Mouse (Mus musculus): ENCODE measurements around the gene St6galnac3. TPM values are rescaled to one million over a fixed set of nuclear protein-coding genes. Genes with fewer than 3 reads are reported as not detected.

St6galnac3 gene
- total RNA-seq, 1 experiment from 2014 or later, result 9.1 TPM

DNA sequence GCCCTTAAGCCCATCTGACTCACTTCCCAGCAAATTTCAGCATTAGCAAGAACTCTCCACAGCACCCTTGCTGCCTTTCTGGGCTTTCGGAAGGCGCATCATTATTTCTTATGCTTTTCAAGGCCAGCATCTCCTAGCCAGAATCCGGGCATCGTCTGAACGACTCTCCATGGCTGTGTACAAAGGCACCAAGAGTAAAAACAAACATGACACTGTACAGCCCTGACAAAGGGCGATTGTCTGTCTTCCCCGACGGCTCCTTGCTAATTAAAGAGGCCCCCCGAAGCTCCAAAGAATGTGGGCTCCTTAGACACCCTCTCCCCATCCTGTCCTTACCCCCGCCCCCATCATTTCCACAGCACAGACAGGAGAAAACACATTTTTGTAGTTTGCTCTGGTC lies 13.4 kb upstream of the St6galnac3 start:
- no peak for ATAC-seq (replicated peaks in 1 of 2; ENCODE audit: insufficient read depth in 1 of 2, low FRiP score in 2 of 2, low TSS enrichment in 1 of 2, low read depth in 1 of 2, poor library complexity in 2 of 2, severe bottlenecking in 2 of 2)

DNA sequence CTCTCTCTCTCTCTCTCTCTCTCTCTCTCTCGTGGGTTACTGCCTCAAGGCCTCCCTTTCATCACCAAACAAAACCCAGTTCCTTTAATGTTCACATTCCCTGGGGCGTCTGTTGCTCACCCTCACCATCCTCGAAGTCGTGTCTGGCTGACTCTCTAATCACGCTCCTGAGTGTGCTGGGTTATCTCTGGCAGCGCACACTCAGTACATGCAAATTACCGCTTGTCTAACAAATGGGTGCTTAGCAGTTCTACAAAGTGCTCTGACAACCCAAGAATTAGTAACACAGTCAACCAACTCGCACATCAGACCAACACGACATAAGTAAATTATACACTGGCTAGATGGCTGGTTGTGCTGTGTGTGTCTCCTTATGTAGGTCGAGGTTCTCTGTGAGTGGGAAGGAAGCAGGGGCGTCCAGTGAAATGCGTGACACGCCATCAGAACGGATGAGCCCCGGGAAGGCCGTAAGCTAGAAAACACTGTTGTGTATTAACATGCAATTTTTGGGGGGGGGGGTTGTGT lies 11.8 kb upstream of the St6galnac3 start:
- ATAC-seq (replicated peaks in 1 of 2; ENCODE audit: insufficient read depth in 1 of 2, low FRiP score in 2 of 2, low TSS enrichment in 1 of 2, low read depth in 1 of 2, poor library complexity in 2 of 2, severe bottlenecking in 2 of 2), result no peak

DNA sequence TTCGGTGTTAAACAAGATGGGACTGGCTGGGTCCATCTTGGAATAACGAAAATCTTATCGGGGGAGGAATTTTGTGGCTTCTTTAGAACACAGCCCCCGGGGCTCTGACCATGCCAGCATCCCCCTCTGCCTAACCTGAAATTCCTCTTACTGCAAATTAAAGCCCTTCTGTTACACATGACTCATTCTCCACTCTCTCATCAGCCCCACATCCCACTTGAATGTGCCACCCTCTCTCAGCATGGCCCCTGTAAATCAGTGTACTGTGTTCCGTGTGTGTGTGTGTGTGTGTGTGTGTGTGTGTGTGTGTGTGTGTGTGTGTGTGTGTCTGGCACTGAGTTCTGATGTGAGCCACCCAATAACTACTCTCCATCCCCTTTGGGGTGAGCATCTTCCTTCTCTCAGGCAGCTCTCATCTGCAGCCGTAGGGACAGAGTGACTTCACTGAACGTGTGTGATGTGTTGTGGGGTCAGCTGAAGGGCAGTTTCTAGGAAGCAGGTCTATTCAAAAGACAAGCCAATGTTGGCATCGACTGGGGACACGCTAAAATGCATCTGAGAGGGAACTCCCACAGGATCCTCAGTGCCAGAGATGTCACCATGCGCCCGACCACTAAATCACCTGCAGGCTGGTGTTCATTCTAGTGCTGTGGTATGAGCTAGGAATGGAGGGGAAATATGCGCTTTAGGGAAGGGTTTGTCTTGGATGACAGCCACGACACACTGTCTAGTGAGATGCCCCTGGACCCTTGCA lies 11.0 kb upstream of the St6galnac3 start:
- no peak for ATAC-seq (replicated peaks in 1 of 2; ENCODE audit: insufficient read depth in 1 of 2, low FRiP score in 2 of 2, low TSS enrichment in 1 of 2, low read depth in 1 of 2, poor library complexity in 2 of 2, severe bottlenecking in 2 of 2)

DNA sequence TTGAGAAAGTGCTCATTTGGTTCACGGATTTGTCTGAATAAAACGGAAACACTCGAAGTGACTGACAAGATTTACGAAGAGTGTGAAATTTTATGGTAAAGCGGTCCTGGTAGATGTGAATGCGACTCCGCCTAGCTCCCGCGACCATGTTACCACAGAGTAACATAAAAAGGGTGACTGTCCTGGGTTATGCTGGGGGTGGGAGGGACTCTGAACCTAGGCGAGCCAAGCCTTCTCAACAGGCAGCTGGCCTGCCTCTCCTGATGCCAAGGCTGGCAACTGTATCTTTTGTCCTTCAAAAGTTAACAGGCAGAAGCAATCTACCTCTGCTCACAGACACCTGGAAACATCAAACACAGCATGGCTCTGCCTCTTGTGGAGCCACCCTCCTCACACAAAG lies 9.8 kb upstream of the St6galnac3 start:
- no peak for ATAC-seq (replicated peaks in 1 of 2; ENCODE audit: insufficient read depth in 1 of 2, low FRiP score in 2 of 2, low TSS enrichment in 1 of 2, low read depth in 1 of 2, poor library complexity in 2 of 2, severe bottlenecking in 2 of 2)

DNA sequence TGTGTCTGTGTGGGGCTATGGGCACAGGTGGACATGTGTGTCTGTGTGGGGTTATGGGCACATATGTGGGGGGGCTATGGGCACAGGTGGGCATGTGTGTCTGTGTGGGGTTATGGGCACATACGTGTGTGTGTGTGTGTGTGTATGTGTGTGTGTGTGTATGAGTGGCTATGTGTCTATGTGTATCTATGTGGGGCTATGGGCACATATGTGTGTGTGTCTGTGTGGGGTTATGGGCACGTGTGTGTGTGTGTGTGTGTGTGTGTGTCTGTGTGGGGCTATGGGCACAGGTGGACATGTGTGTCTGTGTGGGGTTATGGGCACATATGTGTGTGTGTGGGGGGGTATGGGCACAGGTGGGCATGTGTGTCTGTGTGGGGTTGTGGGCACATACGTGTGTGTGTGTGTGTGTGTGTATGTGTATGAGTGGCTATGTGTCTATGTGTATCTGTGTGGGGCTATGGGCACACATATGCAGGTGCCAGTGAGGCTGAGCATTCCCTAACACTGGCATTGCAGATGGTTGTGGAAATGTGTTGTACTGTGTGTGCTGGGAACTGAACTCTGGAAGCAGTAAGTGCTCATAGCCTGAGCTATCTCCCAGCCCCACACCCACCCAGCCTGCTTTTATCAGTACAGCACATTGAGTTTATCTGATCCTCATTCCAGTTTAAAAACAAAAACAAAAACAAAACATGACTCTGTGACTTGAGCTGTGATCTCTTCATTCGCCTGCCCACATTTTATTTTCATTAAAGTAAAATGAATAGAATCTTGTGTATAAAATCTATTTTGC lies 8.6 kb upstream of the St6galnac3 start:
- no peak for ATAC-seq (replicated peaks in 1 of 2; ENCODE audit: insufficient read depth in 1 of 2, low FRiP score in 2 of 2, low TSS enrichment in 1 of 2, low read depth in 1 of 2, poor library complexity in 2 of 2, severe bottlenecking in 2 of 2)

DNA sequence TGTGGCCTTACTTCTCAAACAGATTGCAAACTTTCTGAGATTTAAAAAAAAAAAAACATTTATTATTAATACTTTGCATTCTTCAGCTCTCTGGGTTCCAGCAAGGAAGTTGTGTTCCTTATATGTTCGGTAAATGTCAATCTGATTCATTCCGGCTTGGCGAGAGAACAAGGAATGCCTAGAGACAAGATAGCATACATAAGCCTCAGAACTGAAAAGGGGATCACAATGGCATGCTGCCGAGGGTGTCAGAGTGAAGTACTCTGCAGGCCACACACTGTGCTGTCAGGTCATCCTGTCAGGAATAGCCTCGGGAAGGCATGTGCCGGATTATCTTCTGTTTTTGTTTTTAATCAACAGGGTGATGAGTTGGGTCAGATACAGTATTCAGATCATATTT lies 7.8 kb upstream of the St6galnac3 start:
- ATAC-seq (replicated peaks in 1 of 2; ENCODE audit: insufficient read depth in 1 of 2, low FRiP score in 2 of 2, low TSS enrichment in 1 of 2, low read depth in 1 of 2, poor library complexity in 2 of 2, severe bottlenecking in 2 of 2), result no peak

DNA sequence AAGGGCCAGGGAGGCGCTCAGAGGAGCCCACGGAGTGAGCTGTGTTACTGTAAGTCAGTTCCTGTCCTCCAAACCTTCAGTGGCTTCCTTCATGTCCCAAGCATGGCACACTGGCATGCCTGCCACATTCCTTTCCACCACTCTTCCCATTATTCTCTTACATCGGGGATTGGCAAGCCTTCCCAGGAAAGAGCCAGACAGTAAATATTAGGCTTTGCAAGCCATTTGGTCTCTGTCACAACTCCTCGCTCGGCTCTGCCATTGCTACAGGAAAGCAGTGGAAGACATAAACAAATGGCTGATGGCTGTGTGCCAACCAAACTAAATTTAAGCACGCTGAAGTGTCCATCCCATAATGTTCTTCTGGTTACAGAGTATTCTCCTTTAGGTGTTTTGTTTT lies 7.1 kb upstream of the St6galnac3 start:
- no peak for ATAC-seq (replicated peaks in 1 of 2; ENCODE audit: insufficient read depth in 1 of 2, low FRiP score in 2 of 2, low TSS enrichment in 1 of 2, low read depth in 1 of 2, poor library complexity in 2 of 2, severe bottlenecking in 2 of 2)

DNA sequence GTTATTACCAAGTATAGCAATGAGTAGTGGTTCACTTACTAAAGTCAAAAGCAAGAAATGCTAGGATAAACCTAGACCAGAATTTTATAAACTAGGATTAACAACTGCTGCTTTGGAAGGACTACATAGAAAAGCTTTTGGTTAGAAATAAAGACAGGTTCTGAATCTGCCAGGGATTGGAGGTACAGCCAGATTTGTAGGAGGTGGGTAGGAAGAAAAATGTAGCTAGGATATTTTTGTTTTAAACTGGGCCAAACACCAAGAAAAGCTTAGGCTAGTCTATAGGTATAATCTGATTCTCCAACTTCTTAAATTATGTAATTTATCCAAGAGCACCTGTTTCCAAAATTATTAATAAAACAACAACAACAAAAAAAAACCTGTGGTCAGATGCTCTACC lies 3.6 kb upstream of the St6galnac3 start:
- no peak for ATAC-seq (replicated peaks in 1 of 2; ENCODE audit: insufficient read depth in 1 of 2, low FRiP score in 2 of 2, low TSS enrichment in 1 of 2, low read depth in 1 of 2, poor library complexity in 2 of 2, severe bottlenecking in 2 of 2)

DNA sequence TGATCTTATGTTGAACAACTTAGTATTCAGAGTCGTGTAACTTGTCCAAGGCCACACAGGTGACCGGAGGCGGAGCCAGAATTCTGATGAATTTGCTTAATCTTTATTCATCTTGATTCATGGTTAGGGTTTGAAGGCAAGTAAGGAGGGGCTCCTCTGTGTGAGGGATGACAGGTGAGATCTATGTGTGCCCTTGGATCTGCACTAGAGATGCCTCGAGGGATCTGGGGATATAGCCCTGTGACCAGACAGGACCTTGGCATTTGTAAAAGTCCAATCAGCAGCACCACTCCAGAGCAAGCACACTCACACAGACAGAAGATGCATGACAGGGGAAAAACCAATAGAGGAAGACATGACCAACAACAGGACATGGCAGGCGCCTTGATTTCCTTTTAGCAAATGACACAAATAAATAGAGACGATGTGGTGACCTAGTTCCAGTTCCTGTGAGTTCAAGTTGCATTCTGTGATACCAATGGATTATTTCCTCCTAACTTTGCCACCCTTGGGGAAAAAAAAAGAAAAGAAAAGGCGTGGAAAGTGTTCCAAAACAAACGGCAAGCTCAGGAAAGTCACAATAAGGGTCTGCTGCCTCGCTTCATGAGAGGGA lies 1.4 kb downstream of the St6galnac3 start:
- 0 out of 4 replicates have a peak, but pooled peaks have one; percentile 9 to 14 for ATAC-seq (replicated peaks in 1 of 2; ENCODE audit: insufficient read depth in 1 of 2, low FRiP score in 2 of 2, low TSS enrichment in 1 of 2, low read depth in 1 of 2, poor library complexity in 2 of 2, severe bottlenecking in 2 of 2)

DNA sequence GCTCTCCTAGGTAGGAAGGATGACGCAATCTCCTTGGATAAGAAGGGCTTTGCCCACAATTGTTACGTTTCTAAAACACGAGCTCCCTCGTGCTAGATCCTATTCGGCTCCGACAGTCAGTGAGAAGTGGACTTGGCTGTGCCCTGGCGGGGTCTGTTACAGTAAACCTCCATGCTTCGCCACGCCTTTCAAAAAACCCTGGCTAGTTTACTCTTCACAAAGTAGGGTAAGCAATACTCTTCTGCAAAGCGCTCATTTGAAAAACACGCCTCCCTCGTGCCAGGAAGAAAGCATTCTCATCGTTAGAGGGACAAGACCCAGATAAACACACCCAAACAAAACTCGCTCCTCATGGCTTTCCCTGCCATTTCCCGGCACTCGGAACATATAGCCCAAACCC lies 3.4 kb downstream of the St6galnac3 start:
- ATAC-seq (replicated peaks in 1 of 2; ENCODE audit: insufficient read depth in 1 of 2, low FRiP score in 2 of 2, low TSS enrichment in 1 of 2, low read depth in 1 of 2, poor library complexity in 2 of 2, severe bottlenecking in 2 of 2), result no peak

DNA sequence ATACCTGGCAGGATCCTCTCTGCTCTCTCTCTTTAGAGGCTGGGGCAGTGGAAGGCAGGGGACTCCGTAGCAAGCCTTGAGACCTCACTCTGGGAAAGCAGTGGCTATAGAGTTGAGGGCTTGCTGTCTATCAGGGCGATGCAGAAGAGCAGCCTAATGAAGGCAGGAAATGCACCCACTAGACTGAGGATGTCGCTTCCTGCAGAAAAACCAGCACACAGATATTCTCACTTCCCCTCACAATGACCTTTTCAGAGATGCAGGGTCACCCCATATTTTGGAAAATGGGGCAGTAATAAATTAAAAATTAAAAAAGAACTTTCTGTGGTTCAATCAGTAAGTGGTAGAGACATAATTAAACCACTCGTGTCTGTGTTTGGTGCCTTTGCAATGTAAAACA lies 4.1 kb downstream of the St6galnac3 start:
- ATAC-seq (replicated peaks in 1 of 2; ENCODE audit: insufficient read depth in 1 of 2, low FRiP score in 2 of 2, low TSS enrichment in 1 of 2, low read depth in 1 of 2, poor library complexity in 2 of 2, severe bottlenecking in 2 of 2), result no peak

DNA sequence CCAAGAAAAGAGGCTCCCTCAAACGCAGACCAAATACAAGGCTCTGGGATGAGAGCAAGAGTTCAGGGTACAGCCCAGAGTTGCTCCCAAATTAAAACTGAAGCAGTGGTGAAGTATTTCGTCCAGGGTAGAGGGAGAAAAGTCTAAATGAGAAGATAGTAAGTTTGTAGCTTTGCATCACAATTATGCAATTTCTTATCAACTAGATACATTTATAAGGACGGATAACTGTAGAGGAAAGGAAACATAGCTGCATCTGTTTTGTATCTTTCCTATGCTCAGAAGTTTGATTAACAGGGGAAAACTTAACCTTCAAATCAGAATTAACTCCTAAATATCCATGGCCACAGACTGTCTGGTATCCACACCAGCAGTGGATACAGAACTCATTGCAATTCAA lies 4.7 kb downstream of the St6galnac3 start:
- no peak for ATAC-seq (replicated peaks in 1 of 2; ENCODE audit: insufficient read depth in 1 of 2, low FRiP score in 2 of 2, low TSS enrichment in 1 of 2, low read depth in 1 of 2, poor library complexity in 2 of 2, severe bottlenecking in 2 of 2)

DNA sequence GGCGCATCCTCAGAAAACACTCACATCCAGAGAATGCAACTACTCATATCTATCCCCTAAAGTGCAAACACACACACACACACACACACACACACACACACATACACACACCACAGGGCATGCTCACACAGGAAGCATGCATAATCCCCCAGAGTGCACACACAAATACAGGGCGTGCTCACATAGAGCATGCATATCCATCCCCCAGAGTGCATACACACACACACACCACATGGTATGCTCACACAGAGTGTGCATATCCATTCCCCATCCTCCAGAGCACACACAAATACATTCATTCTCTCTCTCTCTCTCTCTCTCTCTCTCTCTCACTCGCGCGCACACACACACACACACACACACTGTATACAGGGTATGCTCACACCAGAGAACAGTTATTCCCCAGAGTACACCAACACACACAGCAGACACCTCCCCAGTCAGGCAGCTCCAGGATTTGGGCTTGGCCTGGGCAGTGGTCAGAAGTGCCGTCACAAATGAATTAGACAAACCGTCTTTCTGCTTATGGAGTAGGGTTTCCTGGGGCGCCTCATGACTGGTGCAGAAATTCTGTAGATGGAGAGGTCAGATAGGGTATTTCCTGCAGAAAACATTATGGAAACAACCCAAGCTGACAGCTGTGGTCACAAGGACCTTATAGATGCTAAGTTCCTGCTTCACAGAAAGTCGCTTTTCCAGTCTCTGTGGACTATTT lies 5.6 kb downstream of the St6galnac3 start:
- ATAC-seq (replicated peaks in 1 of 2; ENCODE audit: insufficient read depth in 1 of 2, low FRiP score in 2 of 2, low TSS enrichment in 1 of 2, low read depth in 1 of 2, poor library complexity in 2 of 2, severe bottlenecking in 2 of 2), result peak; percentile 27 to 46

DNA sequence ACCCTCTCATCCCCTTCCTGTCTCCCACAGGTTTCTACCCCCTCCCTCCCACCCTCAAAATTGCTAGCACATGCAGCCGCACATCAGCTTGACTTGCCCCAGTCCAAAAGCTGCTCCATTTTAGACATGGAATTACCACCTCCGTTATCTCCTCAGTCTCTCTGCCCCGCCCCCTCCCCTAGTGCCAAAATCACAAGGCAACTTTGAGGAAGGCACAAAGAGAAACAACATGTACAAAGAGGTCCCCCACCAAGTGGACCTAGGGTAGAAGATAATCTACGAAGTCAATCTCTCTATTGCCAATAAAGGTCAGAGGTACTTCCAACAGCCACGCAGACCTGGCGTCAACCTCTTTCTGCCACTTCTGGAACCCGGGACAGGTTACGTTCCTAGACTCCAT lies 6.2 kb downstream of the St6galnac3 start:
- no peak for ATAC-seq (replicated peaks in 1 of 2; ENCODE audit: insufficient read depth in 1 of 2, low FRiP score in 2 of 2, low TSS enrichment in 1 of 2, low read depth in 1 of 2, poor library complexity in 2 of 2, severe bottlenecking in 2 of 2)

DNA sequence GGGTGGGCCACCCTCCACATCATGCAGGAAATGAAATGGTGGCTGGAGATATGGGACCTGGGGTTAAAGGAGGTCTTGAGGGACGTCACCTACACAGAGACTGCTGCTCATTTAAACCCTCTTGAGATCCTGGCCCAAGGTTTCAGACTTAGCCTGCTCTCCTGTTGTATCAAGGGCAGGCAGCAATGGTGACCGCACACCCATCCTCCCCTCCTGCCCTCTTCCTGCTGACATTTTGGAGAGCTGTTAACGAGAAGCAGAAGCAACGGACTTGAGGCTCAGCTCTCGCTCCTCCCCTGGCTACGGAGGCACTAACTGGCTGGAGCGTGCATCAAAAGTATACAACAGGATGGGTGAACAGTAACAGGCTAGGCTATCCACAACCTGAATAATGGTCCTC lies 7.2 kb downstream of the St6galnac3 start:
- peak; percentile 43 to 46; a peak in 3 of 4 replicates for ATAC-seq (replicated peaks in 1 of 2; ENCODE audit: insufficient read depth in 1 of 2, low FRiP score in 2 of 2, low TSS enrichment in 1 of 2, low read depth in 1 of 2, poor library complexity in 2 of 2, severe bottlenecking in 2 of 2)

DNA sequence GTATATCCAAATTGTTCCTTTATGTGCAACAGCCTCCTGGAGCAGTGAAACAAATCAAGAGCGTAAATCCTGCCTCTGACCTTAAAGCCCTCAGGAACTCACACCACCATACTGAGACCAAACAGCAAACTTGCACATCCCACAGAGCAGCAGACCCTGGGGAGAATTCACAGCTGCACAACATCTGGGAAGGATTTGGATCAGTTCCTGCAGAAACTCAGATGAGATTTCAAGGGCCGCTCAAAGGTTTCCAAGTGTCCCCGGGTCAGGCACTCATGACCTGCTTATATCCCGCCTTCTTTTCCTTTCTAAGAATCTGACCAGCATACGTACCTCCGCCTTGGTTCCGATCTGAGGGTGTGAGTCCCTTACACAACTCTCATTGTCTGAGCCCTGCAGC lies 9.3 kb downstream of the St6galnac3 start:
- ATAC-seq (replicated peaks in 1 of 2; ENCODE audit: insufficient read depth in 1 of 2, low FRiP score in 2 of 2, low TSS enrichment in 1 of 2, low read depth in 1 of 2, poor library complexity in 2 of 2, severe bottlenecking in 2 of 2), result no peak

DNA sequence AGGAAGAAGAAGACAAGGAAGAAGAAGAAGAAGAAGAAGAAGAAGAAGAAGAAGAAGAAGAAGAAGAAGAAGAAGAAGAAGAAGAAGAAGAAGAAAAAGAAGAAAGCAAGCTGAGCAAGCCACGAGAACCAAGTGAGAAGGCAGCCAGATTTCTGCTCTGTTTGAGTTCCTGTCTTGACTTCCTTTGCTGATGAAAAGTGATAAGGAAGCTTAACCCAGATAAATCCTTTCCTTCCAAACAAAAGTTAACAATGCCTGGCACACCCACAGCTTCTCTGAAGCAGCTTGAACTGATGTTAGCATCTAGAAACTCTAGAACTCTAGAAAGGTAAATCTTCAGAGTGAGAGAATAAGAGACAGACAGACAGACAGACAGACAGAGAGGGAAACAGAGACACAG lies 14.4 kb downstream of the St6galnac3 start:
- no peak for ATAC-seq (replicated peaks in 1 of 2; ENCODE audit: insufficient read depth in 1 of 2, low FRiP score in 2 of 2, low TSS enrichment in 1 of 2, low read depth in 1 of 2, poor library complexity in 2 of 2, severe bottlenecking in 2 of 2)

DNA sequence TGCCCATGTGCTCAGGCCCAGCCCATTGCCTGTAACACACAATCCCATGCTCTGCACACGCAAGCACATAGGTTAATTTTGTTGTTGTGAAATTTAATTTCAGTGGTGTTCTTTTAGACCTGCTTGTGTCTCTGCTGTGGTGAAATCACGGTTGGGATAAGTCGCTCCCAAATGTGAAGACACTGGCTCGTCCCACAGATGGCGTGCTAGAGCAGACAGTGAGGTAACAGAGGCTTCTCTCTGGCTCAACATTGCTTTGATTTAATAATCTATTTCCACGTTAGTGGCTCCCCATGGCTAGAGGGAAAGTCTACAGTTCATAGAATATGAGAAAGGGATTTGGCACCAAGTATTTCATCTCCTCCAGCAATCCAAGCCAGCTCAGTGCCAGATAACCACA lies 17.3 kb downstream of the St6galnac3 start:
- no peak for ATAC-seq (replicated peaks in 1 of 2; ENCODE audit: insufficient read depth in 1 of 2, low FRiP score in 2 of 2, low TSS enrichment in 1 of 2, low read depth in 1 of 2, poor library complexity in 2 of 2, severe bottlenecking in 2 of 2)

Measured in hematopoietic stem cell, adult 5-6 weeks (primary cell).